Mouse (Mus musculus) cerebellum, adult (tissue): ENCODE measurements around the gene March1.

Source experiments
- ATAC-seq: cut with Nextera tagmentation; 2 replicates; pipeline ENCODE4 v1.9.2; 2017; ENCODE audit warnings: mild to moderate bottlenecking, moderate library complexity, mixed read lengths; ENCODE audit not compliant: insufficient number of reproducible peaks, low FRiP score, low TSS enrichment

The March1 gene

GRCm38 (mm10) chr8:66494496-66494895 is 876.8 kb downstream of the March1 start:
- ATAC-seq: no peak

- peak; percentile 81 for ATAC-seq
These were observed 878.0 kb downstream of the March1 start for GRCm38 (mm10) chr8:66495726-66496125.

GRCm38 (mm10) chr8:66496998-66497577 is 879.4 kb downstream of the March1 start:
- ATAC-seq: peak; percentile 57

- ATAC-seq: no peak
These were observed 885.7 kb downstream of the March1 start for GRCm38 (mm10) chr8:66503381-66503780.

GRCm38 (mm10) chr8:66511537-66511936 is 893.8 kb downstream of the March1 start, which contains the start of gene Tktl2:
Gene Tktl2 (plus strand): TSS chr8:66511756.
- no peak for ATAC-seq

GRCm38 (mm10) chr8:66519149-66519548 is 901.4 kb downstream of the March1 start:
- ATAC-seq: no peak

GRCm38 (mm10) chr8:66520576-66520975 is 902.9 kb downstream of the March1 start:
- ATAC-seq: no peak
